In genomic region chr8:83584771-83585170, GRCm38 (mm10) we compare ENCODE assay signal across 27 mouse cellular contexts. TPM values are rescaled to one million over a fixed set of nuclear protein-coding genes. Genes with fewer than 3 reads are reported as not detected.
DNase-seq lines count a peak whose midpoint lies in the region; ATAC-seq and TF ChIP-seq lines count a peak whose summit lies in the region.
"Had no signal": no experiment of that assay in that cellular context is flagged by ENCODE, and none has a peak within 500 bp of the region (broad histone marks: within the 10 kb centered on the region; RNA-seq: fewer than 3 reads in every experiment).

No protein-coding gene starts in this region.

- intact Hi-C loops in heart, postnatal 10 days (cut with DNase I), result no loop called here

- H3K27me3 ChIP-seq in cerebellum, adult 2 months (ENCODE audit: control insufficient read depth, insufficient read depth, low read length), result no peaks in the 10 kb centered on the region
- no peaks in the 10 kb centered on the region for H3K27me3 ChIP-seq in heart, embryonic 15.5 days
- H3K27me3 ChIP-seq: forebrain, embryonic 12.5 days; heart, embryonic 13.5 days; limb, embryonic 15.5 days; lung, embryonic 15.5 days; neural tube, embryonic 12.5 days had no signal

- H3K4me3 ChIP-seq in cerebellum, adult 2 months (replicated peaks; ENCODE audit: insufficient read depth, low read depth, low read length), result no peak overlapping the region
- no peak overlapping the region for H3K4me3 ChIP-seq in heart, embryonic 15.5 days
- H3K4me3 ChIP-seq: forebrain, embryonic 12.5 days; heart, embryonic 13.5 days; hindbrain, embryonic 10.5 days; layer of hippocampus, adult 2 months; limb, embryonic 15.5 days; lung, embryonic 15.5 days; midbrain, embryonic 10.5 days; neural tube, embryonic 12.5 days had no signal

- no peak for TF ChIP-seq POLR2A in cerebellum, adult 2 months (IDR thresholded peaks at IDR 0.05; ENCODE audit: borderline replicate concordance, insufficient read depth, low read length)

- no peak overlapping the region for H3K4me2 ChIP-seq in heart, embryonic 15.5 days
- H3K4me2 ChIP-seq: forebrain, embryonic 12.5 days; heart, embryonic 13.5 days; limb, embryonic 15.5 days; lung, embryonic 15.5 days; neural tube, embryonic 12.5 days had no signal

- ATAC-seq in heart, embryonic 15.5 days (replicated peaks; ENCODE audit: insufficient number of reproducible peaks, insufficient read depth, low FRiP score, low read depth), result no peak
- ATAC-seq: hindbrain, postnatal 0 days had no signal

- no peaks in the 10 kb centered on the region for H3K9me3 ChIP-seq in heart, embryonic 15.5 days (replicated peaks)
- H3K9me3 ChIP-seq: forebrain, embryonic 12.5 days; heart, embryonic 13.5 days; hindbrain, embryonic 10.5 days; limb, embryonic 15.5 days; lung, embryonic 15.5 days; midbrain, embryonic 10.5 days; neural tube, embryonic 12.5 days had no signal

- H3K9ac ChIP-seq in heart, embryonic 15.5 days, result no peak overlapping the region
- H3K9ac ChIP-seq: forebrain, embryonic 12.5 days; limb, embryonic 15.5 days; lung, embryonic 15.5 days; neural tube, embryonic 12.5 days had no signal

- TF ChIP-seq CTCF in cerebellum, adult 2 months (IDR thresholded peaks at IDR 0.05; ENCODE audit: borderline replicate concordance, insufficient read depth, low read depth, low read length), result no peak

- peak; percentile 63 to 72 for DNase-seq in cerebellum, adult 2 months
- DNase-seq in cerebellum, postnatal 4 days (ENCODE audit: low spot score in 2 of 2), result no peak
- DNase-seq in heart, postnatal 10 days, result no peak
- peak; percentile 16 for DNase-seq in retina, postnatal 1 day
- no peak for DNase-seq in retina, embryonic 14.5 days (ENCODE audit: low spot score)
- DNase-seq in left cerebral cortex, adult 18-20 months (ENCODE audit: low spot score in 2 of 2), result no peak
- DNase-seq in yolk sac, embryonic 10.5 days (ENCODE audit: low spot score), result no peak
- DNase-seq: adrenal gland, postnatal 25 days; layer of hippocampus, postnatal 36 days; lung, postnatal 4 days; thymus, postnatal 25 days had no signal

- H3K36me3 ChIP-seq in heart, embryonic 15.5 days, result peaks cover 13% of the 10 kb centered on the region; the same call in 1 of the 2 replicates
- H3K36me3 ChIP-seq: lung, embryonic 15.5 days had no signal

- 11% methylated on average over 1 of the region's 1 CpGs for WGBS in cerebellum, adult 2 months
- WGBS in heart, embryonic 15.5 days, result 77% methylated on average over 1 of the region's 1 CpGs

- peaks cover 47% of the 10 kb centered on the region for H3K4me1 ChIP-seq in cerebellum, adult 2 months (ENCODE audit: control insufficient read depth, insufficient read depth, low read length)
- H3K4me1 ChIP-seq in heart, embryonic 15.5 days (replicated peaks), result peaks cover 33% of the 10 kb centered on the region

- H3K27ac ChIP-seq in cerebellum, adult 2 months (ENCODE audit: insufficient read depth, low read length), result no peak overlapping the region
- 0 out of 2 replicates have a peak overlapping the region, but pooled peaks have one; percentile 0 for H3K27ac ChIP-seq in heart, embryonic 15.5 days
- H3K27ac ChIP-seq: forebrain, embryonic 12.5 days; heart, embryonic 13.5 days; hindbrain, embryonic 10.5 days; hindbrain, postnatal 0 days; layer of hippocampus, adult 2 months; limb, embryonic 15.5 days; lung, embryonic 15.5 days; midbrain, embryonic 10.5 days; neural tube, embryonic 12.5 days had no signal

RNA-seq across cellular contexts. Expression of gene Ndufb7, which starts 18.3 kb away (rescaled TPM):
- polyA plus RNA-seq in cerebellum, adult 2 months (2012; rRNA removed), result 394 and 445 TPM in 2 replicates
- polyA plus RNA-seq in heart, embryonic 15.5 days (2015; fragmentation: Nextera tagmentation; extraction: Ambion mirVana), result 537 and 672 TPM in 2 replicates
- 100 to 1,000 TPM; 597 to 620 TPM for total RNA-seq in heart, postnatal 10 days (2021)
- total RNA-seq in left cerebral cortex, adult 18-20 months (2021), result 100 to 1,000 TPM; 136 to 155 TPM

RNA-seq across cellular contexts. Expression of gene Tecr, which starts 23.0 kb away (rescaled TPM):
- polyA plus RNA-seq in cerebellum, adult 2 months (2012; rRNA removed), result 1,238 and 1,304 TPM in 2 replicates
- 349 and 431 TPM in 2 replicates for polyA plus RNA-seq in heart, embryonic 15.5 days (2015; fragmentation: Nextera tagmentation; extraction: Ambion mirVana)
- 100 to 1,000 TPM; 181 to 199 TPM for total RNA-seq in heart, postnatal 10 days (2021)
- total RNA-seq in left cerebral cortex, adult 18-20 months (2021), result 100 to 1,000 TPM; 600 to 661 TPM

RNA-seq across cellular contexts. Expression of gene Dnajb1, which starts 23.2 kb away (rescaled TPM):
- polyA plus RNA-seq in cerebellum, adult 2 months (2012; rRNA removed), result 29.9 and 33.0 TPM in 2 replicates
- polyA plus RNA-seq in heart, embryonic 15.5 days (2015; fragmentation: Nextera tagmentation; extraction: Ambion mirVana), result 36.7 and 47.2 TPM in 2 replicates
- 10 to 100 TPM; 17.5 to 18.0 TPM for total RNA-seq in heart, postnatal 10 days (2021)
- total RNA-seq in left cerebral cortex, adult 18-20 months (2021), result 10 to 100 TPM; 61.3 to 66.7 TPM

RNA-seq across cellular contexts. Expression of gene Olfr370, which starts 49.2 kb away (rescaled TPM):
- polyA plus RNA-seq in cerebellum, adult 2 months (2012; rRNA removed), result not detected in 2 replicates
- not detected in 2 replicates for polyA plus RNA-seq in heart, embryonic 15.5 days (2015; fragmentation: Nextera tagmentation; extraction: Ambion mirVana)
- not detected for total RNA-seq in heart, postnatal 10 days (2021)
- not detected for total RNA-seq in left cerebral cortex, adult 18-20 months (2021)
- total RNA-seq: adrenal gland, postnatal 25 days; granulocyte monocyte progenitor cell, adult 5-6 weeks; layer of hippocampus, adult 2 months; layer of hippocampus, postnatal 36 days; left cerebral cortex, postnatal 25 days; monocyte, adult 5-6 weeks had no signal
- polyA plus RNA-seq: cortical plate, adult 2 months; embryonic facial prominence, embryonic 11.5 days; forebrain, embryonic 12.5 days; heart, embryonic 13.5 days; hindbrain, postnatal 0 days; limb, embryonic 15.5 days; lung, embryonic 15.5 days; midbrain, embryonic 10.5 days; neural tube, embryonic 12.5 days; small intestine, adult 2 months had no signal

Comparison
In these comparisons a context has a peak if more than half of its experiments do, and no peak if none do; other contexts are left out.
1. DNase-seq: peak in cerebellum, adult 2 months (2 of 2) and retina, postnatal 1 day (single experiment); none in cerebellum, postnatal 4 days (0 of 2), heart, postnatal 10 days (0 of 2), retina, embryonic 14.5 days (single experiment), left cerebral cortex, adult 18-20 months (0 of 2) and yolk sac, embryonic 10.5 days (single experiment).